Mouse (Mus musculus) G1E (cell line): ENCODE results near the gene Npffr2.

Experiments
- CTCF ChIP-seq: IDR thresholded peaks from 2 replicates; pipeline ENCODE4 v1.5.1; 2012; ENCODE audit warnings: low read depth, low read length, inconsistent platforms, mixed read lengths
- GATA1 ChIP-seq: IDR thresholded peaks from 2 replicates; pipeline ENCODE4 v1.6.1; 2012; ENCODE audit warnings: borderline replicate concordance, low read length, inconsistent platforms, mixed read lengths
- POLR2AphosphoS5 ChIP-seq: IDR thresholded peaks from 2 replicates; pipeline ENCODE4 v1.6.1; 2012; ENCODE audit warnings: low read depth, low read length, inconsistent platforms; ENCODE audit not compliant: insufficient replicate concordance

DNA sequence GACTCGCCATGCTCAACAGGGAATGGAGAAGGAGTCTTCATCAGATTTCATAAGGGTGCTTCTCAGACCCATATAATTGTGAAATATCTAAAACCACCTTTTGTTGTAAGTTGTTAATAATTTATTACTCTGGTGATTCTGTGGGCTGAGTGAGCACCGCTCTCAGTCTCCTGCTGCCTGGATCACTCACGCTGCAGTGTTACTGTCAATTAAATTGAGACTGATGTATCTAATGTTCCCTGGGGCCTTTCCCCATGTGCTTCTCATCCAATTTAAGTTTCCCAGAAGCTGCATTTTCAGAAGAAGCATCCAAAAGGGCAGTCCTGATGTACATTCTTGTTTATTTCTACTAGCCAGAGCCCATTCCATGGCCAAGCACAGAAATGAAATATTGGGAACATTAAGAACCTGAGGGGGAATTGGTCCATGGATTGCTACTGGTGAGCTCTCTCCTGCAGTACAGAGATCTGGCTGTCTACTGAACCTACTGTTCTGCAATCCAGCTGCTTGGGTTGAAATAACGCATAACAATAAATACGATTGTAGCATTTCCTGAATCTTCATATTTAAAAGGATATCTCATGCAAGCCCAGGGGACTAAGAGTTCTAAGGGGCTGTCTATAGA is 54.6 kb downstream of the Npffr2 start:
- TF ChIP-seq CTCF (no peak), POLR2AphosphoS5 (no peak), GATA1 (no peak)
